Mouse (Mus musculus): Measurements from ENCODE around the gene Fam160a1. TPM values are rescaled to one million over a fixed set of nuclear protein-coding genes. Genes with fewer than 3 reads are reported as not detected.
A peak's percentile ranks its signal among the peaks of the same experiment; 100 is the strongest.

Gene Fam160a1
- polyA plus RNA-seq, 1 experiment from 2014 or later, result 0.42 TPM

- H3K4me3 ChIP-seq (ENCODE audit: low read depth, low read length), result no peak overlapping the region
- H3K9me3 ChIP-seq (replicated peaks; ENCODE audit: control insufficient read depth, low read length), result no peaks in the 10 kb centered on the region
- no peak overlapping the region for H3K27ac ChIP-seq (ENCODE audit: low read length)
- H3K36me3 ChIP-seq (ENCODE audit: control insufficient read depth, insufficient read depth), result no peaks in the 10 kb centered on the region
- no peak overlapping the region for H3K9ac ChIP-seq (ENCODE audit: low read depth, low read length)
- H3K27me3 ChIP-seq (ENCODE audit: control insufficient read depth, insufficient read depth, low read depth, low read length), result no peaks in the 10 kb centered on the region
- no peak overlapping the region for H3K4me2 ChIP-seq (ENCODE audit: low read depth, low read length)
- ATAC-seq (ENCODE audit: low read depth), result peak; percentile 54; the same call in 1 of the 2 replicates
- 43% methylated on average over 4 of the region's 4 CpGs for WGBS (ENCODE audit: insufficient replicate concordance)
- H3K4me1 ChIP-seq (ENCODE audit: control insufficient read depth, low read depth, low read length), result peaks cover 2% of the 10 kb centered on the region; the same call in 1 of the 2 replicates
Measured at GRCm38 (mm10) chr3:85813101-85814014, 3.7 kb downstream of the Fam160a1 start.

GRCm38 (mm10) chr3:85812010-85812409, 5.1 kb downstream of the Fam160a1 start:
- Histone ChIP-seq H3K4me1 (ENCODE audit: control insufficient read depth, low read depth, low read length) (peaks cover 2% of the 10 kb centered on the region; the same call in 1 of the 2 replicates), H3K9ac (ENCODE audit: low read depth, low read length) (no peak overlapping the region)
- 45% methylated on average over 5 of the region's 5 CpGs for WGBS (ENCODE audit: insufficient replicate concordance)

GRCm38 (mm10) chr3:85793166-85793565, 23.9 kb downstream of the Fam160a1 start:
- ATAC-seq (ENCODE audit: low read depth), result no peak
- no peaks in the 10 kb centered on the region for H3K9me3 ChIP-seq (replicated peaks; ENCODE audit: control insufficient read depth, low read length)

More at GRCm38 (mm10) chr3:85812010-85812409, 5.1 kb downstream of the Fam160a1 start:
- H3K27me3 ChIP-seq (ENCODE audit: control insufficient read depth, insufficient read depth, low read depth, low read length), result no peaks in the 10 kb centered on the region
- H3K4me2 ChIP-seq (ENCODE audit: low read depth, low read length), result no peak overlapping the region
- H3K4me3 ChIP-seq (ENCODE audit: low read depth, low read length), result no peak overlapping the region
- H3K27ac ChIP-seq (ENCODE audit: low read length), result no peak overlapping the region
- no peak for ATAC-seq (ENCODE audit: low read depth)
- no peaks in the 10 kb centered on the region for H3K36me3 ChIP-seq (ENCODE audit: control insufficient read depth, insufficient read depth)
- no peaks in the 10 kb centered on the region for H3K9me3 ChIP-seq (replicated peaks; ENCODE audit: control insufficient read depth, low read length)

GRCm38 (mm10) chr3:85789748-85790147, 27.3 kb downstream of the Fam160a1 start:
- Histone ChIP-seq H3K36me3 (ENCODE audit: control insufficient read depth, insufficient read depth) (no peaks in the 10 kb centered on the region), H3K9ac (ENCODE audit: low read depth, low read length) (no peak overlapping the region), H3K27ac (ENCODE audit: low read length) (no peak overlapping the region), H3K4me2 (ENCODE audit: low read depth, low read length) (no peak overlapping the region), H3K4me1 (ENCODE audit: control insufficient read depth, low read depth, low read length) (no peaks in the 10 kb centered on the region), H3K27me3 (ENCODE audit: control insufficient read depth, insufficient read depth, low read depth, low read length) (no peaks in the 10 kb centered on the region), H3K9me3 (replicated peaks; ENCODE audit: control insufficient read depth, low read length) (no peaks in the 10 kb centered on the region), H3K4me3 (ENCODE audit: low read depth, low read length) (no peak overlapping the region)
- 64% methylated on average over 4 of the region's 4 CpGs for whole genome bisulfite sequencing (ENCODE audit: insufficient replicate concordance)
- no peak for ATAC-seq (ENCODE audit: low read depth)

More at GRCm38 (mm10) chr3:85793166-85793565, 23.9 kb downstream of the Fam160a1 start:
- H3K4me2 ChIP-seq (ENCODE audit: low read depth, low read length), result no peak overlapping the region
- H3K9ac ChIP-seq (ENCODE audit: low read depth, low read length), result no peak overlapping the region
- no peaks in the 10 kb centered on the region for H3K36me3 ChIP-seq (ENCODE audit: control insufficient read depth, insufficient read depth)
- 47% methylated on average over 1 of the region's 1 CpGs for WGBS (ENCODE audit: insufficient replicate concordance)
- H3K27me3 ChIP-seq (ENCODE audit: control insufficient read depth, insufficient read depth, low read depth, low read length), result no peaks in the 10 kb centered on the region
- no peak overlapping the region for H3K4me3 ChIP-seq (ENCODE audit: low read depth, low read length)
- no peak overlapping the region for H3K27ac ChIP-seq (ENCODE audit: low read length)
- no peaks in the 10 kb centered on the region for H3K4me1 ChIP-seq (ENCODE audit: control insufficient read depth, low read depth, low read length)

GRCm38 (mm10) chr3:85786501-85786900, 30.6 kb downstream of the Fam160a1 start:
- ATAC-seq (ENCODE audit: low read depth), result no peak
- Histone ChIP-seq H3K27ac (ENCODE audit: low read length) (no peak overlapping the region), H3K4me3 (ENCODE audit: low read depth, low read length) (no peak overlapping the region), H3K27me3 (ENCODE audit: control insufficient read depth, insufficient read depth, low read depth, low read length) (no peaks in the 10 kb centered on the region), H3K4me2 (ENCODE audit: low read depth, low read length) (no peak overlapping the region), H3K9me3 (replicated peaks; ENCODE audit: control insufficient read depth, low read length) (no peaks in the 10 kb centered on the region), H3K4me1 (ENCODE audit: control insufficient read depth, low read depth, low read length) (no peaks in the 10 kb centered on the region), H3K36me3 (ENCODE audit: control insufficient read depth, insufficient read depth) (no peaks in the 10 kb centered on the region), H3K9ac (ENCODE audit: low read depth, low read length) (no peak overlapping the region)
- WGBS (ENCODE audit: insufficient replicate concordance), result 63% methylated on average over 8 of the region's 8 CpGs

GRCm38 (mm10) chr3:85780906-85781305, 36.2 kb downstream of the Fam160a1 start:
- H3K27ac ChIP-seq (ENCODE audit: low read length), result no peak overlapping the region
- H3K9ac ChIP-seq (ENCODE audit: low read depth, low read length), result no peak overlapping the region
- no peak for ATAC-seq (ENCODE audit: low read depth)
- WGBS (ENCODE audit: insufficient replicate concordance), result 74% methylated on average over 7 of the region's 7 CpGs
- H3K9me3 ChIP-seq (replicated peaks; ENCODE audit: control insufficient read depth, low read length), result no peaks in the 10 kb centered on the region
- H3K4me3 ChIP-seq (ENCODE audit: low read depth, low read length), result no peak overlapping the region
- no peaks in the 10 kb centered on the region for H3K4me1 ChIP-seq (ENCODE audit: control insufficient read depth, low read depth, low read length)
- H3K36me3 ChIP-seq (ENCODE audit: control insufficient read depth, insufficient read depth), result no peaks in the 10 kb centered on the region
- H3K4me2 ChIP-seq (ENCODE audit: low read depth, low read length), result no peak overlapping the region
- no peaks in the 10 kb centered on the region for H3K27me3 ChIP-seq (ENCODE audit: control insufficient read depth, insufficient read depth, low read depth, low read length)

GRCm38 (mm10) chr3:85780332-85780731, 36.8 kb downstream of the Fam160a1 start:
- no peak for ATAC-seq (ENCODE audit: low read depth)
- H3K27me3 ChIP-seq (ENCODE audit: control insufficient read depth, insufficient read depth, low read depth, low read length), result no peaks in the 10 kb centered on the region
- no peak overlapping the region for H3K4me2 ChIP-seq (ENCODE audit: low read depth, low read length)
- no peaks in the 10 kb centered on the region for H3K9me3 ChIP-seq (replicated peaks; ENCODE audit: control insufficient read depth, low read length)
- no peak overlapping the region for H3K9ac ChIP-seq (ENCODE audit: low read depth, low read length)
- no peaks in the 10 kb centered on the region for H3K4me1 ChIP-seq (ENCODE audit: control insufficient read depth, low read depth, low read length)
- H3K4me3 ChIP-seq (ENCODE audit: low read depth, low read length), result no peak overlapping the region
- H3K36me3 ChIP-seq (ENCODE audit: control insufficient read depth, insufficient read depth), result no peaks in the 10 kb centered on the region
- H3K27ac ChIP-seq (ENCODE audit: low read length), result no peak overlapping the region
- WGBS (ENCODE audit: insufficient replicate concordance), result 67% methylated on average over 2 of the region's 2 CpGs

- H3K4me2 ChIP-seq (ENCODE audit: low read depth, low read length), result no peak overlapping the region
- no peak for ATAC-seq (ENCODE audit: low read depth)
- no peak overlapping the region for H3K4me3 ChIP-seq (ENCODE audit: low read depth, low read length)
- no peaks in the 10 kb centered on the region for H3K36me3 ChIP-seq (ENCODE audit: control insufficient read depth, insufficient read depth)
- WGBS (ENCODE audit: insufficient replicate concordance), result 53% methylated on average over 2 of the region's 2 CpGs
- H3K9ac ChIP-seq (ENCODE audit: low read depth, low read length), result no peak overlapping the region
- H3K27me3 ChIP-seq (ENCODE audit: control insufficient read depth, insufficient read depth, low read depth, low read length), result no peaks in the 10 kb centered on the region
- no peaks in the 10 kb centered on the region for H3K9me3 ChIP-seq (replicated peaks; ENCODE audit: control insufficient read depth, low read length)
- no peaks in the 10 kb centered on the region for H3K4me1 ChIP-seq (ENCODE audit: control insufficient read depth, low read depth, low read length)
- H3K27ac ChIP-seq (ENCODE audit: low read length), result no peak overlapping the region
Measured at GRCm38 (mm10) chr3:85777841-85778240, 39.2 kb downstream of the Fam160a1 start.

- no peak overlapping the region for H3K9ac ChIP-seq (ENCODE audit: low read depth, low read length)
- ATAC-seq (ENCODE audit: low read depth), result no peak
- no peak overlapping the region for H3K4me3 ChIP-seq (ENCODE audit: low read depth, low read length)
- H3K36me3 ChIP-seq (ENCODE audit: control insufficient read depth, insufficient read depth), result no peaks in the 10 kb centered on the region
- no peak overlapping the region for H3K27ac ChIP-seq (ENCODE audit: low read length)
- no peaks in the 10 kb centered on the region for H3K27me3 ChIP-seq (ENCODE audit: control insufficient read depth, insufficient read depth, low read depth, low read length)
- no peaks in the 10 kb centered on the region for H3K4me1 ChIP-seq (ENCODE audit: control insufficient read depth, low read depth, low read length)
- WGBS (ENCODE audit: insufficient replicate concordance), result 75% methylated on average over 4 of the region's 4 CpGs
- no peaks in the 10 kb centered on the region for H3K9me3 ChIP-seq (replicated peaks; ENCODE audit: control insufficient read depth, low read length)
- H3K4me2 ChIP-seq (ENCODE audit: low read depth, low read length), result no peak overlapping the region
Measured at GRCm38 (mm10) chr3:85777356-85777755, 39.7 kb downstream of the Fam160a1 start.
